Mouse (Mus musculus) ES-Bruce4 (cell line): ENCODE measurements around the gene Rnasel.

Experiments
- CTCF ChIP-seq: IDR thresholded peaks from one replicate; pipeline ENCODE4 v1.8.1; 2011; ENCODE audit warnings: low read depth, low read length
- EP300 ChIP-seq: IDR thresholded peaks from 2 replicates; pipeline ENCODE4 v1.6.1; 2011; ENCODE audit warnings: low read depth, low read length; ENCODE audit not compliant: insufficient read depth
- POLR2A ChIP-seq: IDR thresholded peaks from one replicate; pipeline ENCODE4 v1.8.1; 2011; ENCODE audit warnings: low read length; ENCODE audit not compliant: insufficient read depth

GRCm38 (mm10) chr1:153712633-153713032, 36.6 kb upstream of the Rnasel start:
- TF ChIP-seq CTCF (no peak), POLR2A (no peak), EP300 (no peak)
